Mouse (Mus musculus) ES-E14 (cell line): Measurements from ENCODE around the gene Epha10.

Experiments
- MAFK ChIP-seq: IDR thresholded peaks from 2 replicates; pipeline ENCODE4 v1.6.1; 2014; ENCODE audit warnings: mild to moderate bottlenecking, low read depth, low read length, inconsistent platforms; ENCODE audit not compliant: insufficient read depth
- ZC3H11A ChIP-seq: IDR thresholded peaks from 2 replicates; pipeline ENCODE4 v1.6.1; 2012; ENCODE audit warnings: low read depth, mild to moderate bottlenecking, inconsistent platforms, low read length, borderline replicate concordance

DNA sequence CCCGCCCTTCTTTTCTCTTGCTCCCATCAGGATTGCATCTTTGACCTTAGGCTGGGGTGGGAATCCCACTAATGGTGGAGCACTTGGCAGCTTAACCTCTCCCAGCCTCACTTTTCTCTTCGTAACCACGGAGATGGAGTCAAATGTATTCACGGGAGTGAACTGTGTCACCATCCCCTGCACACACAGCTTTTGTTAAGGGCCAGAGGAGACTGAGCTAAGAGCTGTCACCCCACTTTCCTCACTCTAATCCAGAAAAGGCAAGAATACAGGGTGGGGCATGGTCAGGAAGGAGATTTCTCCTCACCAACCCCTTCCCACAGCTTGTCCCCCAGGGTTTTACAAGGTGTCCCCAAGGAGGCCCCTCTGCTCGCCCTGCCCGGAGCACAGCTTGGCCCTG is 13.1 kb downstream of the Epha10 start:
- no peak for TF ChIP-seq MAFK
- TF ChIP-seq ZC3H11A: no peak
